Mouse (Mus musculus): ENCODE results near the gene Lamtor4. TPM values are rescaled to one million over a fixed set of nuclear protein-coding genes. Genes with fewer than 3 reads are reported as not detected.

Lamtor4 gene
- polyA plus RNA-seq, 1 experiment, result not detected

DNA sequence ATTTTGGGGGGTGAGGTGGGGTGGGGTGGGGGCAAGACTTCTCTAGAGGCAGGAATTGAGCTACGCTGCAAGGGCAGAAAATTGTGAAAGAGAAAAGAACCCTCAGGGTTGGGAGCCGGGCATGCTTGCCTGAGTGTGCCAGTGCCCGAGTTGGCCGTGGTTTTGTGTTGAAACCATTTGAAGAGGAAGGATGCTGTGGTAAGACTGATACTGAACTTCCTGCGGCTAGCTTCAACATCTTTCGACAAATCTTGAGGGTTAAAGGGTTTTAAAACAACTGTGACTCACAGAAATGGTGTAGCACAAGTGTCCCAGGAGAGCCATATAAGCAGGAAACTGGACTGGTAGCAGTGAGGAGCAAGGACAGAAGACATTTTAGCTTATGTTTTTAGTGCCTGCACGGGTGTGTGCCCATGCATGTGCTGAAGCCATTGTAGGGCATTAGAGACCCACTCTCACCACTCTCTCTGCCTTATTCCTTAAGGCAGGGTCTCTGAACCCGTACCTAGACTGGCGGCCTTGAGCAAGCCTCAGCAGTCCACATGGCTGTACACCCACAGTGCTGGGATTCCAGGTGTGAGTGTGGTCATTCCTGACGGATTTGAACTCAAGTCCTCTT lies 1.8 kb downstream of the Lamtor4 start:
- Histone ChIP-seq H3K4me3 (ENCODE audit: insufficient read depth, low read depth, low read length) (no peak overlapping the region), H3K27ac (ENCODE audit: insufficient read depth, low read depth, low read length) (no peak overlapping the region), H3K4me1 (ENCODE audit: control insufficient read depth, insufficient read depth, low read length) (peaks cover 20% of the 10 kb centered on the region)
- TF ChIP-seq CTCF (IDR thresholded peaks at IDR 0.05; ENCODE audit: insufficient read depth, low read depth, low read length) (no peak), POLR2A (IDR thresholded peaks at IDR 0.05; ENCODE audit: insufficient read depth, low read depth, low read length) (no peak)
- 91% methylated on average over 10 of the region's 10 CpGs for WGBS

DNA sequence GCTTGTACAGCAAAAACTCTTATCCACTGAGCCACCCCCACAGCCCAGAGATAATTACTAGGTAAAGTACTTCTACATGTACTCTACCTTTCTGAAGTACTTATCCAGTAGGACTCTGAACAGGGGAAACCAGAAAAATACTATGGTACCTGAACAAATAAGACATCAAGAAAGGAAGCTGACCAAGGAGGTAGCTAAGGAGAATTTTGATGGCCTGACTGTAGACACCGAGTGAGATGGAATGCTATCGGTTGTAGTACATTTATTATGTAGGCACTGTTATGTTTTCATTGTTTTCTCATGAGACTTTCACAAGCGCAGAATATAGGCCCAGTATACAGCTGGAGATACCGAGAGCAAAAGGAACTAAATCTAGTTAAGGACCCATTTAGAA lies 2.3 kb downstream of the Lamtor4 start:
- WGBS, result 96% methylated on average over 4 of the region's 4 CpGs
- Histone ChIP-seq H3K4me3 (ENCODE audit: insufficient read depth, low read depth, low read length) (no peak overlapping the region), H3K27ac (ENCODE audit: insufficient read depth, low read depth, low read length) (no peak overlapping the region), H3K4me1 (ENCODE audit: control insufficient read depth, insufficient read depth, low read length) (peaks cover 25% of the 10 kb centered on the region)
- TF ChIP-seq CTCF (IDR thresholded peaks at IDR 0.05; ENCODE audit: insufficient read depth, low read depth, low read length) (no peak), POLR2A (IDR thresholded peaks at IDR 0.05; ENCODE audit: insufficient read depth, low read depth, low read length) (no peak)

DNA sequence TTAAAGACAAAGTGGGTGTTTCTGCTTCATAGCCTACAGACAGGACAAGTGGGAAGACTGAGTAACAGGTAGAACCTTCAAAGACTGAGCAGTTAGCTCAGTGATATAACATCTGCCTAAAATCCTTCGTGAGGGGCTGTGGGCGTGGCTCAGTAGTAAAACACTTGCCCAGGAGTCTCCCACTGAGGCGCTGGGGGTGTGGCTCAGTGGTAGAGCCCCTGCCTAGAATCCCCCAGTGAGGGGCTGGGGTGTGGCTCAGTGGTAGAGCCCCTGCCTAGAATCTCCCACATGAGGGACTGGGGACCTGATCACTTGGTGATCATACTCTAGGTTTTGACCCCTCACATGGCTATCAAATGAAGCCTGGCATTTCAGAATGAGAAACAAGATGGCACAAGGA lies 2.8 kb downstream of the Lamtor4 start:
- H3K4me3 ChIP-seq (ENCODE audit: insufficient read depth, low read depth, low read length), result no peak overlapping the region
- no peak overlapping the region for H3K27ac ChIP-seq (ENCODE audit: insufficient read depth, low read depth, low read length)
- TF ChIP-seq CTCF (IDR thresholded peaks at IDR 0.05; ENCODE audit: insufficient read depth, low read depth, low read length), result no peak
- TF ChIP-seq POLR2A (IDR thresholded peaks at IDR 0.05; ENCODE audit: insufficient read depth, low read depth, low read length), result no peak
- WGBS, result 82% methylated on average over 3 of the region's 3 CpGs
- H3K4me1 ChIP-seq (ENCODE audit: control insufficient read depth, insufficient read depth, low read length), result peaks cover 29% of the 10 kb centered on the region

DNA sequence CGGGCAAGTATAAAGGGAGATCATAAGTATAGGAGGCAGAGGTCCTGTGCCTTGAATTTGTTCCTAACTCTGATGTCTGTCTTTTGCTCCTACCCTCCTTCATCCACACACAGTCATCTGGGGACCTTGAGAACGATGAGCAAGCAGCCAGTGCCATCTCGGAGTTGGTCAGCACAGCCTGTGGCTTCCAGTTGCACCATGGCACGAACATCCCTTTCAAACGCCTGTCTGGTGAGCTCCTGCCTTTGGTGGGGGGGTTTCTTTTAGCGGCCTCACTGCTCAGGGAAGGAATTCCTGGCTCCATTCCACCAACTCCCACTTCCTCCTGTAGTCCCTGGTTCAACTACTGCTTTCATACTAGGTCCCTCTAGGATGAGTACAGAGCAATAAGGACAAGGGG lies 3.3 kb downstream of the Lamtor4 start:
- no peak overlapping the region for H3K27ac ChIP-seq (ENCODE audit: insufficient read depth, low read depth, low read length)
- TF ChIP-seq POLR2A (IDR thresholded peaks at IDR 0.05; ENCODE audit: insufficient read depth, low read depth, low read length) (no peak), CTCF (IDR thresholded peaks at IDR 0.05; ENCODE audit: insufficient read depth, low read depth, low read length) (no peak)
- peaks cover 29% of the 10 kb centered on the region for H3K4me1 ChIP-seq (ENCODE audit: control insufficient read depth, insufficient read depth, low read length)
- WGBS, result 71% methylated on average over 6 of the region's 6 CpGs
- no peak overlapping the region for H3K4me3 ChIP-seq (ENCODE audit: insufficient read depth, low read depth, low read length)

DNA sequence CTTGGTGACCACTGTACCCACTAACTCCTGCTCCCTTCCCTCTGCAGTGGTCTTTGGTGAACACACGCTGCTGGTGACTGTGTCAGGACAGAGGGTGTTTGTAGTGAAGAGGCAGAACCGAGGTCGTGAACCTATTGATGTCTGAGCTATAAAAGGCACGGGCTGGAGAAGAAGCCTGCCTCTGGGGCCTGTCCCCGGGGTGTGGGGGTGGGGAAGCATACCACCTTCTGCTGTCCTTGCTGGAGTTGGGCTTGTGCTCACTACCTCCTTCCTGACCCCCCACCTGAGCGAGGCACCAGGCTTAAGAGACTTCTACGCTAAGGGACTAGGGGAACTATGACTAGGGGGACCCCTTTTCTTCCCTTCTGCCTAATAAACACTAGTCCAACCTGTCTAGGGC lies 3.7 kb downstream of the Lamtor4 start:
- WGBS, result 70% methylated on average over 7 of the region's 7 CpGs
- TF ChIP-seq CTCF (IDR thresholded peaks at IDR 0.05; ENCODE audit: insufficient read depth, low read depth, low read length) (no peak), POLR2A (IDR thresholded peaks at IDR 0.05; ENCODE audit: insufficient read depth, low read depth, low read length) (no peak)

DNA sequence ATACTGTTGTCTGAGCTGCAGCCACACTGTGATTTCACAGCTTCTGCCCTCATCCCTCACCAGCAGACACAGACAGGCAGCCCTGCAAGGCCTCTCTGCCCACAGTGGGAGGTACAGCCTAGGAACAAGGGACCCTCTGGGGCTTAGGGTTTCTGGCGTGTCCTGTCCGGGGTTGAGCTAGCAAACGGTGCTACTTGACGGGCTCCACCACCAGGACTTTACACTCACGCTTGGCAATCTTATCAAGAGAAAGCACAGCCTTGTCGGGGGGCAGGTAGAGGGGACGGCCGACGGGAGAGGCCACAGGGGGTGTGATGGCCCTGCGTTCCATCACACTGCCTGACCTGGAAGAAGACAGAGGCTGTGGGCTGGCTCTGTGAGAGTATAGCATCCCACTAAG lies 4.8 kb downstream of the Lamtor4 start:
- no peak overlapping the region for H3K4me3 ChIP-seq (ENCODE audit: insufficient read depth, low read depth, low read length)
- peaks cover 28% of the 10 kb centered on the region for H3K4me1 ChIP-seq (ENCODE audit: control insufficient read depth, insufficient read depth, low read length)
- no peak overlapping the region for H3K27ac ChIP-seq (ENCODE audit: insufficient read depth, low read depth, low read length)
- TF ChIP-seq CTCF (IDR thresholded peaks at IDR 0.05; ENCODE audit: insufficient read depth, low read depth, low read length) (no peak), POLR2A (IDR thresholded peaks at IDR 0.05; ENCODE audit: insufficient read depth, low read depth, low read length) (no peak)
- WGBS, result 85% methylated on average over 10 of the region's 10 CpGs

More for the DNA sequence above, 3.7 kb downstream of the Lamtor4 start:
- no peak overlapping the region for H3K27ac ChIP-seq (ENCODE audit: insufficient read depth, low read depth, low read length)
- H3K4me1 ChIP-seq (ENCODE audit: control insufficient read depth, insufficient read depth, low read length), result peaks cover 29% of the 10 kb centered on the region
- H3K4me3 ChIP-seq (ENCODE audit: insufficient read depth, low read depth, low read length), result no peak overlapping the region

DNA sequence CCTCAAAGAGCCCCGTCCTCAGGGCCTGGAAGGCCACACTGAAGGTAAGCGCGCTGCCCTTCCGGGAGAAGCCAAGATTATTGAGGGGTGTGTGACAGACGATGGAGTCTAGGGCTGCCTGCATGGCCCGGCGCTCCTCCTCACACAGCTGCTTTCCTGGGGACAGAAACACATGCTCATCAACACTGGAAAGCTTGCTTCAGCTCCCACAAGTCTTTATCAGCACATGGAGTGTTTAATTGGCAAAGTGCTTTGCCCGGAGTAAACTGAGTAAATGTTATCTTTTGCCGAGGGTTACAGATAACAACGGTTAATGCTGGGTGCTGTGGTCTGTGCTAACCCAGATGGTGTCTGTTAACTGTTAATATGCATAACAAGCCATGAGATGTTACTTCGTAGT lies 5.6 kb downstream of the Lamtor4 start:
- Histone ChIP-seq H3K27ac (ENCODE audit: insufficient read depth, low read depth, low read length) (no peak overlapping the region), H3K4me1 (ENCODE audit: control insufficient read depth, insufficient read depth, low read length) (peaks cover 27% of the 10 kb centered on the region), H3K4me3 (ENCODE audit: insufficient read depth, low read depth, low read length) (no peak overlapping the region)
- 91% methylated on average over 11 of the region's 11 CpGs for WGBS
- TF ChIP-seq CTCF (IDR thresholded peaks at IDR 0.05; ENCODE audit: insufficient read depth, low read depth, low read length) (no peak), POLR2A (IDR thresholded peaks at IDR 0.05; ENCODE audit: insufficient read depth, low read depth, low read length) (no peak)

DNA sequence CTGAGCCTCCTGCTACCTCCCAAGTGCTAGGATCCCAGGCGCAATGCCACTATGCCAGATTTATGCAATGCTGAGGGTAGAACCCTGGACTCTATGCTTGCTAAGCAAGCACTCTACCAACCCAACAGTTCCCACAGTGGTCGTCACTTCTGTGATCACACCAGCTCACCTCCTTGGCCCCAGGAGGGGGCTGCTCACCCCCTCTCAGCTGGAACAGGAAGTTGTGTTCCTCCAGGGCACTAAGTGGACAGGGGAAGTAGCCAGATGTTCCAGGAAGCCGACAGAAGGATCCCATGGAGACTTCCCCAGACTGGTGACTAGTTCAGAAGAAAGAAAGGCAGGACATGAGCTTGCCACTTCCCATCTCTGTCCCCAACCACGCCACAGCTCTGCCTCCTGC lies 6.7 kb downstream of the Lamtor4 start:
- 80% methylated on average over 4 of the region's 4 CpGs for WGBS
- H3K4me1 ChIP-seq (ENCODE audit: control insufficient read depth, insufficient read depth, low read length), result peaks cover 24% of the 10 kb centered on the region

DNA sequence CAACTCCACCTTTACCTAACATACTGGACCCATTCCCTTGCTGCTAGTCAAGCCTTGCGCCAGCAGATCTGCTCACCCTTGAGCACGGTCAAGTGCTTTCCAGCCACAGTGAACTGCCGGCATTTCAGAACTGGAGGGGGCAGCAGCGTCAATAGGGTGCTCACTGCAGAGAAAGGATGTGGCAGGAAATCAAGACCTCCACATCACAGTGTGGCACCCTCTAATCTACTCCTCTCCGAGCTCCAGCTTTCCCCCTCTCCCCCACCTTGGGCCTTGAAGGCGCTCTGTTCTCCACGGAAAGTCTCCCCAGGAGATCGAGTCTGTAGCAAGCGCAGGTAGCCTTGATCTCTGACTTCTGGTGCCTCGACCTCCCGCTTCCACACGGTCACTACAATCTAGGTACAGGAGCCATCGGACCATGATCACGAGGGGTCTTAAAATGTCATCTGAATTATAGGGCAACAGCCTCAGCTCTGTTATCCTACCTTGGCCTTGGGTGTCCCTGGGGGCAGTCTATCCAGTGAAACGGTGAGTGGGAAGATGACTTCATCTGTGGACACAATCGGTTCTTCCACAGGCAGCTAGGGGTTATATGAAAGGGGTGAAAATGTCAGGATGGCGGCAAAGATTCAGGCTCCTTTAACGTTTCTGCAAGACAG lies 7.4 kb downstream of the Lamtor4 start:
- no peak overlapping the region for H3K27ac ChIP-seq (ENCODE audit: insufficient read depth, low read depth, low read length)
- 45% methylated on average over 18 of the region's 18 CpGs for WGBS
- no peak for TF ChIP-seq CTCF (IDR thresholded peaks at IDR 0.05; ENCODE audit: insufficient read depth, low read depth, low read length)
- TF ChIP-seq POLR2A (IDR thresholded peaks at IDR 0.05; ENCODE audit: insufficient read depth, low read depth, low read length), result no peak
- H3K4me3 ChIP-seq (ENCODE audit: insufficient read depth, low read depth, low read length), result peak overlapping the region; percentile 72
- peaks cover 24% of the 10 kb centered on the region for H3K4me1 ChIP-seq (ENCODE audit: control insufficient read depth, insufficient read depth, low read length)

More for the DNA sequence above, 6.7 kb downstream of the Lamtor4 start:
- Histone ChIP-seq H3K4me3 (ENCODE audit: insufficient read depth, low read depth, low read length) (no peak overlapping the region), H3K27ac (ENCODE audit: insufficient read depth, low read depth, low read length) (no peak overlapping the region)
- TF ChIP-seq POLR2A (IDR thresholded peaks at IDR 0.05; ENCODE audit: insufficient read depth, low read depth, low read length) (no peak), CTCF (IDR thresholded peaks at IDR 0.05; ENCODE audit: insufficient read depth, low read depth, low read length) (no peak)

All from olfactory bulb, adult 2 months (tissue).